Mouse (Mus musculus) heart, adult 2 months (tissue): ENCODE data around the gene Igdcc3. TPM values are rescaled to one million over a fixed set of nuclear protein-coding genes. Genes with fewer than 3 reads are reported as not detected.
"Not testable (repeated sequence)": the region's sequence is repeated elsewhere in the genome, so short reads cannot be mapped to it uniquely, and the experiment has no call there.

Source experiments
- DNase-seq, 2 experiments: peaks; one replicate each; pipeline ENCODE4 v3.0.0; 2021
- H3K27ac ChIP-seq: fragments of 200-600 bp; 2 replicates; pipeline ENCODE4 v1.8.1; 2022
- H3K27me3 ChIP-seq: fragments of 200-500 bp; 2 replicates; pipeline ENCODE4 v1.6.1; 2012; ENCODE audit warnings: mild to moderate bottlenecking, low read length, inconsistent platforms, mixed read lengths; ENCODE audit not compliant: control insufficient read depth, insufficient read depth
- H3K36me3 ChIP-seq: fragments of 200-500 bp; 2 replicates; pipeline ENCODE4 v1.6.1; 2012; ENCODE audit warnings: low read length, inconsistent platforms; ENCODE audit not compliant: control insufficient read depth, insufficient read depth
- H3K4me1 ChIP-seq: fragments of 200-500 bp; 2 replicates; pipeline ENCODE4 v1.6.1; 2011; ENCODE audit warnings: low read length; ENCODE audit not compliant: control insufficient read depth, insufficient read depth
- H3K4me3 ChIP-seq: fragments of 200-600 bp; 2 replicates; pipeline ENCODE4 v1.8.1; 2022
- H3K79me2 ChIP-seq: fragments of 200-500 bp; replicated peaks from 2 replicates; pipeline ENCODE4 v1.6.1; 2012; ENCODE audit warnings: mild to moderate bottlenecking, inconsistent platforms, low read length, moderate library complexity, mixed read lengths; ENCODE audit not compliant: control insufficient read depth, insufficient read depth
- H3K9ac ChIP-seq: fragments of 200-500 bp; 2 replicates; pipeline ENCODE4 v1.6.1; 2012; ENCODE audit warnings: low read depth, mild to moderate bottlenecking, control low read depth, inconsistent platforms, low read length, mixed read lengths
- CTCF ChIP-seq: fragments of 200-600 bp; IDR thresholded peaks from 2 replicates; pipeline ENCODE4 v1.8.1; 2022; ENCODE audit warnings: antibody characterized with exemption, mild to moderate bottlenecking, moderate library complexity
- EP300 ChIP-seq: fragments of 200-500 bp; IDR thresholded peaks from 2 replicates; pipeline ENCODE4 v1.6.1; 2011; ENCODE audit warnings: low read depth, low read length, control low read depth; ENCODE audit not compliant: insufficient read depth
- POLR2A ChIP-seq: fragments of 200-500 bp; IDR thresholded peaks from 2 replicates; pipeline ENCODE4 v1.6.1; 2011; ENCODE audit warnings: mild to moderate bottlenecking, low read depth, low read length, control low read depth; ENCODE audit not compliant: insufficient read depth
- WGBS: fragments of 180-500 bp; shearing (Covaris S2); methylation state at CpG from one replicate; pipeline ENCODE4 v1.1.7; 2018; 5-methylcytosine and 5-hydroxymethylcytosine counted together
- intact Hi-C: fragments of 180-260 bp; cut with DNase I; formaldehyde crosslinking; loops from one replicate; pipeline ENCODE4 v1.15.1; 2025
- polyA plus RNA-seq: library from polyadenylated mRNA; depleted of rRNA; stranded (reverse); fragments of >200 nt; gene quantifications from 2 replicates; pipeline ENCODE4 v1.2.3, GENCODE M21; 2012
- total RNA-seq, 2 experiments: library from RNA; stranded (reverse); gene quantifications; 2 replicates each; pipeline ENCODE4 v1.2.3; 2021

Igdcc3 gene
- total and polyA plus RNA-seq, 3 experiments, result 0.07 to 0.16 (median 0.10) TPM

- WGBS, result 46% methylated on average over 8 of the region's 8 CpGs
- Histone ChIP-seq H3K4me1 (peaks cover 13% of the 10 kb centered on the region), H3K27ac (no peak overlapping the region), H3K4me3 (no peak overlapping the region), H3K9ac (no peak overlapping the region), H3K36me3 (peaks cover 3% of the 10 kb centered on the region; the same call in 1 of the 2 replicates), H3K79me2 (peaks cover 3% of the 10 kb centered on the region; the same call in 1 of the 2 replicates), H3K27me3 (no peaks in the 10 kb centered on the region)
- TF ChIP-seq POLR2A, result no peak
- no peak for TF ChIP-seq CTCF
- no peak for TF ChIP-seq EP300
- no peak for DNase-seq
- intact Hi-C loops, result no loop called here
Observed at GRCm38 (mm10) chr9:65216972-65217371, 76.0 kb downstream of the Igdcc3 start.

DNA sequence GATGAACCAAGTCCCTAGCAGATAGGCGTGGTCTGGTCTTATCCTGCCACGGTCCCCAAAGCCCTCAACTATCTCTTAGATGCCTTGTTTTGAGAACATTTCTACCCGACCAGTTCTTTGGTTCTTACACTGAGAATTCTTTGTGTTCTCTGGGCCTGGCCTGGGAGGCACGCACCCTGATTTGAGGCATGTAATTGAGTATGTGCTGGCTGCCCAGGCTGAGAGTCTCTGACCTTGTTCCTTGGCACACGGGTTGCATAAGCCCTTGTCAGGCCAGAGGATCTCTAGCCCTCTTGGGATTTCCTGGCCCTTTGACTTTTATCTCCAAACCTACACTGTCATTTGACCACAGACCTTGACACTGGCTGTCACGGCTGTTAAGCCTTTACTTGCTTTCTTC lies 76.7 kb downstream of the Igdcc3 start:
- no peak for TF ChIP-seq EP300
- no peak for TF ChIP-seq CTCF
- TF ChIP-seq POLR2A, result no peak
- Histone ChIP-seq H3K27ac (no peak overlapping the region), H3K36me3 (peaks cover 3% of the 10 kb centered on the region; the same call in 1 of the 2 replicates), H3K27me3 (no peaks in the 10 kb centered on the region), H3K9ac (no peak overlapping the region), H3K4me1 (peaks cover 13% of the 10 kb centered on the region), H3K4me3 (no peak overlapping the region), H3K79me2 (peaks cover 3% of the 10 kb centered on the region; the same call in 1 of the 2 replicates)
- DNase-seq, result no peak
- 66% methylated on average over 6 of the region's 6 CpGs for WGBS
- intact Hi-C loops, result no loop called here

DNA sequence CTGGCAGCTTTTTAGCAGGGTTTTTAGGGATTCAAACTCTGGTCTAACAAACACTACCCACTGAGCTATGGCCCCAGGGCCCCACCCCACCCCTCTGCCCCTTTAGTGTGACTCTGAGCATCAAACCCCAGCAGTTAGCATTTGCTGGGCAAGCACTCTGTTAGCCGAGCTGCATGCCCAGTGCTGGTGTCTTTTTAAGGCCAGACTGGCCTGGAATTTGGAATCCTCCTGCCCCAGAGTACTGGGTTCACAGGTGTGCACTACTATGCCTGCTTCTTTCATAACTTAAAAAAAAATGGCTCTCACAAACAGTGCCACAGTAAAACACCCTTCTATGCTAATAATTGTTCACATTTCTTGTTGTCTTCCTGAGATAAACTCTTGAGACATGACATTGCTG lies 77.9 kb downstream of the Igdcc3 start:
- no peak for DNase-seq
- no peak overlapping the region for H3K4me3 ChIP-seq
- TF ChIP-seq CTCF (no peak), POLR2A (no peak), EP300 (no peak)
- no peak overlapping the region for H3K9ac ChIP-seq
- peaks cover 13% of the 10 kb centered on the region for H3K4me1 ChIP-seq
- H3K27ac ChIP-seq, result no peak overlapping the region
- intact Hi-C loops, result no loop called here
- peaks cover 3% of the 10 kb centered on the region; the same call in 1 of the 2 replicates for H3K36me3 ChIP-seq
- H3K79me2 ChIP-seq, result peaks cover 3% of the 10 kb centered on the region; the same call in 1 of the 2 replicates
- no peaks in the 10 kb centered on the region for H3K27me3 ChIP-seq
- WGBS, result 84% methylated on average over 1 of the region's 1 CpGs

GRCm38 (mm10) chr9:65220398-65220797 lies 79.4 kb downstream of the Igdcc3 start:
- H3K4me1 ChIP-seq, result peaks cover 11% of the 10 kb centered on the region
- not testable (repeated sequence) for H3K27ac ChIP-seq, H3K9ac ChIP-seq, H3K79me2 ChIP-seq, H3K4me3 ChIP-seq, H3K27me3 ChIP-seq, DNase-seq, H3K36me3 ChIP-seq
- 0 out of 2 replicates have a peak, but pooled peaks have one; percentile 15 for TF ChIP-seq CTCF
- intact Hi-C loops, result loop anchor here (5.0 kb wide), 1 partner anchor 212 kb away; no protein-coding TSS in a partner anchor
- WGBS, result 53% methylated on average over 3 of the region's 3 CpGs

DNA sequence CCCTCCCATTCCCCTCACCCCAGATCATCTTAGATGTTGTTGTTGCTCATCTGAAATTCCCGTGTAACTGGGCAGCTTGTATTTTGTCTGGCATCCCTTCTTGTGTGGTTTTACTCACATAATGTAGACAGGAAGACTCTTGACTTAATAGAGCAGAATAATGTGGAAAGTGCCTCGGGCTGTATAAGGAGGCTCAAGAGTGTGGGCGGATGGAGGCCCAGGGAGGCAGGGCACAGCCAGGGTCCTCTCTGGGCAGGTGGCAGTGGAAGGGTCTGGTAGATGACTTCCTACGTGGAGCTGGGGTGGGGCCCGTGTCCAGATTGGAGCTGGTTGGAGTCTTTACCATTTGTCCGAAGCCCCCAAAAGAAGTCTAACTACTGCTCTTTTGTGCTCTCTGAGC lies 82.9 kb downstream of the Igdcc3 start:
- TF ChIP-seq POLR2A (no peak), EP300 (no peak), CTCF (no peak)

GRCm38 (mm10) chr9:65225795-65226194 lies 84.8 kb downstream of the Igdcc3 start:
- DNase-seq, result no peak
- H3K4me3 ChIP-seq, result no peak overlapping the region
- H3K9ac ChIP-seq, result no peak overlapping the region
- H3K27ac ChIP-seq, result no peak overlapping the region
- intact Hi-C loops, result loop anchor here (5.0 kb wide), 1 partner anchor 57 kb away; no protein-coding TSS in a partner anchor
- no peaks in the 10 kb centered on the region for H3K36me3 ChIP-seq
- 44% methylated on average over 4 of the region's 4 CpGs for WGBS
- no peaks in the 10 kb centered on the region for H3K79me2 ChIP-seq
- TF ChIP-seq EP300 (no peak), POLR2A (no peak), CTCF (peak; percentile 75)
- no peaks in the 10 kb centered on the region for H3K27me3 ChIP-seq
- no peaks in the 10 kb centered on the region for H3K4me1 ChIP-seq

More for the DNA sequence above, 82.9 kb downstream of the Igdcc3 start:
- Histone ChIP-seq H3K27me3 (no peaks in the 10 kb centered on the region), H3K4me1 (no peaks in the 10 kb centered on the region), H3K36me3 (no peaks in the 10 kb centered on the region), H3K27ac (no peak overlapping the region), H3K4me3 (no peak overlapping the region), H3K79me2 (peaks cover 3% of the 10 kb centered on the region; the same call in 1 of the 2 replicates), H3K9ac (no peak overlapping the region)
- 82% methylated on average over 6 of the region's 6 CpGs for WGBS
- intact Hi-C loops, result loop anchor here (5.0 kb wide), 1 partner anchor 208 kb away; no protein-coding TSS in a partner anchor
- no peak for DNase-seq
